Mouse (Mus musculus) liver, adult 2 months (tissue): ENCODE data around the gene Prrxl1.

Experiments used
- CTCF ChIP-seq: fragments of 200-500 bp; IDR thresholded peaks from 2 replicates; pipeline ENCODE4 v1.5.1; 2011; ENCODE audit warnings: low read depth, low read length, control low read depth
- POLR2A ChIP-seq: fragments of 200-500 bp; IDR thresholded peaks from 2 replicates; pipeline ENCODE4 v1.6.1; 2011; ENCODE audit warnings: low read length, control low read depth; ENCODE audit not compliant: insufficient read depth; ENCODE audit errors: extremely low read depth

- TF ChIP-seq CTCF (no peak), POLR2A (no peak)
Measured at GRCm38 (mm10) chr14:32590377-32590776, 8.8 kb upstream of the Prrxl1 start.
